Mouse (Mus musculus): ENCODE data around the gene Cpe. TPM values are rescaled to one million over a fixed set of nuclear protein-coding genes. Genes with fewer than 3 reads are reported as not detected.

The Cpe gene
- polyA plus RNA-seq, 1 experiment from 2014 or later: 49.3 TPM

- H3K4me3 ChIP-seq: no peak overlapping the region
- H3K27ac ChIP-seq: no peak overlapping the region
- H3K4me2 ChIP-seq: no peak overlapping the region
- ATAC-seq (ENCODE audit: borderline replicate concordance, extremely low read depth, low FRiP score, low TSS enrichment): no peak
- H3K9me3 ChIP-seq: no peaks in the 10 kb centered on the region
- H3K36me3 ChIP-seq: no peaks in the 10 kb centered on the region
- H3K27me3 ChIP-seq: no peaks in the 10 kb centered on the region
- H3K9ac ChIP-seq: no peak overlapping the region
- no peaks in the 10 kb centered on the region for H3K4me1 ChIP-seq
- WGBS: 33% methylated on average over 21 of the region's 21 CpGs
Observed at GRCm38 (mm10) chr8:64597042-64597970, 95.5 kb downstream of the Cpe start.

- H3K9ac ChIP-seq: no peak overlapping the region
- ATAC-seq (ENCODE audit: borderline replicate concordance, extremely low read depth, low FRiP score, low TSS enrichment): no peak
- H3K27ac ChIP-seq: no peak overlapping the region
- no peak overlapping the region for H3K4me3 ChIP-seq
- no peaks in the 10 kb centered on the region for H3K4me1 ChIP-seq
- no peaks in the 10 kb centered on the region for H3K36me3 ChIP-seq
- no peak overlapping the region for H3K4me2 ChIP-seq
- no peaks in the 10 kb centered on the region for H3K9me3 ChIP-seq
- 69% methylated on average over 4 of the region's 4 CpGs for WGBS
- H3K27me3 ChIP-seq: no peaks in the 10 kb centered on the region
Observed at GRCm38 (mm10) chr8:64596396-64596795, 96.5 kb downstream of the Cpe start.

- Histone ChIP-seq H3K4me3 (no peak overlapping the region), H3K4me2 (no peak overlapping the region), H3K9me3 (no peaks in the 10 kb centered on the region), H3K27me3 (no peaks in the 10 kb centered on the region), H3K36me3 (no peaks in the 10 kb centered on the region), H3K27ac (no peak overlapping the region), H3K9ac (no peak overlapping the region), H3K4me1 (no peaks in the 10 kb centered on the region)
- 75% methylated on average over 1 of the region's 1 CpGs for WGBS
- ATAC-seq (ENCODE audit: borderline replicate concordance, extremely low read depth, low FRiP score, low TSS enrichment): no peak
Observed at GRCm38 (mm10) chr8:64590456-64590855, 102.4 kb downstream of the Cpe start.

- H3K9ac ChIP-seq: no peak overlapping the region
- WGBS: 31% methylated on average over 3 of the region's 3 CpGs
Observed at GRCm38 (mm10) chr8:64582887-64583286, 110.0 kb downstream of the Cpe start.

GRCm38 (mm10) chr8:64578221-64578620, 114.6 kb downstream of the Cpe start:
- Histone ChIP-seq H3K9ac (no peak overlapping the region), H3K36me3 (no peaks in the 10 kb centered on the region), H3K27me3 (no peaks in the 10 kb centered on the region), H3K4me2 (no peak overlapping the region), H3K9me3 (no peaks in the 10 kb centered on the region), H3K27ac (no peak overlapping the region), H3K4me1 (no peaks in the 10 kb centered on the region), H3K4me3 (no peak overlapping the region)
- WGBS: 45% methylated on average over 8 of the region's 8 CpGs
- no peak for ATAC-seq (ENCODE audit: borderline replicate concordance, extremely low read depth, low FRiP score, low TSS enrichment)

More at GRCm38 (mm10) chr8:64582887-64583286, 110.0 kb downstream of the Cpe start:
- Histone ChIP-seq H3K36me3 (no peaks in the 10 kb centered on the region), H3K27ac (no peak overlapping the region), H3K4me2 (no peak overlapping the region), H3K4me3 (no peak overlapping the region), H3K27me3 (no peaks in the 10 kb centered on the region), H3K9me3 (no peaks in the 10 kb centered on the region), H3K4me1 (no peaks in the 10 kb centered on the region)
- ATAC-seq (ENCODE audit: borderline replicate concordance, extremely low read depth, low FRiP score, low TSS enrichment): no peak

GRCm38 (mm10) chr8:64575001-64575400, 117.9 kb downstream of the Cpe start:
- Histone ChIP-seq H3K4me2 (no peak overlapping the region), H3K4me1 (no peaks in the 10 kb centered on the region), H3K27me3 (no peaks in the 10 kb centered on the region), H3K4me3 (no peak overlapping the region), H3K9me3 (no peaks in the 10 kb centered on the region), H3K36me3 (no peaks in the 10 kb centered on the region), H3K27ac (no peak overlapping the region), H3K9ac (no peak overlapping the region)
- 68% methylated on average over 9 of the region's 9 CpGs for WGBS
- ATAC-seq (ENCODE audit: borderline replicate concordance, extremely low read depth, low FRiP score, low TSS enrichment): no peak

GRCm38 (mm10) chr8:64548054-64548850, 144.6 kb downstream of the Cpe start:
- Histone ChIP-seq H3K27ac (no peak overlapping the region), H3K36me3 (no peaks in the 10 kb centered on the region), H3K9me3 (no peaks in the 10 kb centered on the region), H3K4me1 (no peaks in the 10 kb centered on the region), H3K27me3 (0 out of 2 replicates have a peak, but pooled peaks cover 3% of the 10 kb centered on the region), H3K4me2 (no peak overlapping the region), H3K9ac (no peak overlapping the region), H3K4me3 (no peak overlapping the region)
- no peak for ATAC-seq (ENCODE audit: borderline replicate concordance, extremely low read depth, low FRiP score, low TSS enrichment)
- 30% methylated on average over 5 of the region's 5 CpGs for WGBS

GRCm38 (mm10) chr8:64543441-64543840, 149.4 kb downstream of the Cpe start:
- Histone ChIP-seq H3K27ac (no peak overlapping the region), H3K9ac (no peak overlapping the region), H3K4me1 (no peaks in the 10 kb centered on the region), H3K4me2 (no peak overlapping the region), H3K4me3 (no peak overlapping the region), H3K36me3 (no peaks in the 10 kb centered on the region), H3K9me3 (no peaks in the 10 kb centered on the region), H3K27me3 (0 out of 2 replicates have a peak, but pooled peaks cover 3% of the 10 kb centered on the region)
- no peak for ATAC-seq (ENCODE audit: borderline replicate concordance, extremely low read depth, low FRiP score, low TSS enrichment)
- WGBS: 88% methylated on average over 7 of the region's 7 CpGs

Other genes starting within 250 kb of the Cpe start
- gene Msmo1, start 40.7 kb upstream of the Cpe start, polyA plus RNA-seq (2015; fragmentation: Nextera tagmentation; extraction: Ambion mirVana): 58.2 and 61.8 TPM in 2 replicates
- gene Klhl2, start 157.0 kb upstream of the Cpe start, polyA plus RNA-seq (2015; fragmentation: Nextera tagmentation; extraction: Ambion mirVana): 15.4 and 16.0 TPM in 2 replicates